Mouse (Mus musculus) ES-Bruce4 (cell line): ENCODE data around the gene Enc1.

Experiments used
- CTCF ChIP-seq: IDR thresholded peaks from one replicate; pipeline ENCODE4 v1.8.1; 2011; ENCODE audit warnings: low read depth, low read length
- POLR2A ChIP-seq: IDR thresholded peaks from one replicate; pipeline ENCODE4 v1.8.1; 2011; ENCODE audit warnings: low read length; ENCODE audit not compliant: insufficient read depth

- no peak for TF ChIP-seq CTCF
- TF ChIP-seq POLR2A: no peak
These were observed 46.1 kb downstream of the Enc1 start for GRCm38 (mm10) chr13:97287046-97287445.
